Mouse (Mus musculus) midbrain, embryonic 12.5 days (tissue): ENCODE measurements at regions not wholly inside any gene's neighbourhood (a gene's known extent, or its start where the extent isn't known, plus 50 kb on each side); places are given as distances from the start of the nearest gene placed in this dataset.

ENCODE experiments used
- ATAC-seq: fragments of 200-750 bp; cut with Nextera tagmentation; 2 replicates; pipeline ENCODE4 v1.8.0; 2017; ENCODE audit warnings: low read depth, moderate TSS enrichment, moderate library complexity; ENCODE audit not compliant: low FRiP score
- H3K27ac ChIP-seq: fragments of 300-500 bp; sonication (generic); replicated peaks from 2 replicates; pipeline ENCODE4 v1.5.1; 2016; ENCODE audit warnings: mild to moderate bottlenecking
- H3K27me3 ChIP-seq: fragments of 300-500 bp; sonication (generic); 2 replicates; pipeline ENCODE4 v1.6.1; 2016; ENCODE audit warnings: mild to moderate bottlenecking
- H3K36me3 ChIP-seq: fragments of 300-500 bp; sonication (generic); 2 replicates; pipeline ENCODE4 v1.6.1; 2016
- H3K4me1 ChIP-seq: fragments of 300-500 bp; sonication (generic); 2 replicates; pipeline ENCODE4 v1.6.1; 2016
- H3K4me2 ChIP-seq: fragments of 300-500 bp; sonication (generic); replicated peaks from 2 replicates; pipeline ENCODE4 v1.6.1; 2016; ENCODE audit warnings: mild to moderate bottlenecking, moderate library complexity
- H3K4me3 ChIP-seq: fragments of 300-500 bp; sonication (generic); 2 replicates; pipeline ENCODE4 v1.5.1; 2016; ENCODE audit warnings: mild to moderate bottlenecking
- H3K9ac ChIP-seq: fragments of 300-500 bp; sonication (generic); replicated peaks from 2 replicates; pipeline ENCODE4 v1.6.1; 2016; ENCODE audit warnings: mild to moderate bottlenecking, moderate library complexity
- H3K9me3 ChIP-seq: fragments of 300-500 bp; sonication (generic); 2 replicates; pipeline ENCODE4 v1.6.1; 2016; ENCODE audit warnings: mild to moderate bottlenecking
- WGBS: fragments of 180-500 bp; shearing (Covaris S2); methylation state at CpG from one replicate; pipeline ENCODE4 v1.1.7; 2016; 5-methylcytosine and 5-hydroxymethylcytosine counted together

DNA sequence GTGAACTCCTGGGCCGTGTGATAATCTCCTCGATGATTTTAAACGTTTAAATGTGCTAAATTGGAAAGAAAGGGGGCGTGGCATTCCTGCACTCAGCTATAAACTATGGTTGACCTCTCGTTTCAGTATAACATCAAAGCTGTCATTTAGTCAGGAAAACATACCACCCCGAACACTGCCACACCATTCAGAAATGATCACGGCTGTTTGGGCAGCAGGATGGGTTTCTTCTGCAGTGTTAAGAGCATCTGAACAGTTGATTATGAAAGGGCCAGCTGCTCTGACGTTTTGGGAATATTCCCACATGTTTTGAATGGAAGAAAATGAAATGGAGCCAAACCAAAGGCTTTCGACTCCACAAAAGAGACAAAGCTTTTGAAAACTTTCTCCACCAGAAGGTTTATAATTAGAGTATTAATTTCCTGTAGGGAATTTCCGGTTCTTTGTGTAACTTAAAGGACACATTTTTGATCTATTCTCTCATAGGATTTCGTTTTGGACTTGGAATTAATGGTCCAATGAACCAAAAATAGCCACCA is 85.5 kb upstream of the Arhgap24 start:
- Histone ChIP-seq H3K27me3 (no peaks in the 10 kb centered on the region), H3K4me1 (no peaks in the 10 kb centered on the region), H3K36me3 (no peaks in the 10 kb centered on the region), H3K4me3 (no peak overlapping the region), H3K27ac (no peak overlapping the region), H3K9ac (no peak overlapping the region), H3K9me3 (no peaks in the 10 kb centered on the region), H3K4me2 (no peak overlapping the region)
- no peak for ATAC-seq
- 71% methylated on average over 11 of the region's 11 CpGs for whole genome bisulfite sequencing

DNA sequence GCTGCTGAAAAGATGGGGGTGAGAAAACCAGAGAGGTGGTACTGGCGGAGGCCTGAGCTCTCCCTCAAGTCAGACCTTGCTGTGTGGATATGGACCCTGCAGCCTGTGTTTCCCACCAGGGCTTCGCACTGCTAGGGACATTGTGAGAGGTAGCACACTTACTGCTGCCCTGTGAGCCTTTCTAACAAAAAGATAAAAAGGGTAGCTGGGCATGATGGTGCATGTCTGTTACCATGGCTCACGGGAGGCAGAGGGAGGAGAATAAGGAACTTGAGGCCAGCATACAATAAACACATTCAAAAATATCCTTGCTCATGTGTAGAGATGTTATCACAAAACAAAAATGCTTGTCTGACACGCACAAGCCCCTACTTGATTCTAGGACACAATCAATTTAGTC is 82.2 kb upstream of the Arhgap24 start:
- no peak for ATAC-seq
- H3K9ac ChIP-seq, result no peak overlapping the region
- H3K27ac ChIP-seq, result no peak overlapping the region
- H3K4me2 ChIP-seq, result no peak overlapping the region
- H3K27me3 ChIP-seq, result no peaks in the 10 kb centered on the region
- 86% methylated on average over 4 of the region's 4 CpGs for WGBS
- no peaks in the 10 kb centered on the region for H3K36me3 ChIP-seq
- no peaks in the 10 kb centered on the region for H3K4me1 ChIP-seq
- H3K4me3 ChIP-seq, result no peak overlapping the region
- H3K9me3 ChIP-seq, result no peaks in the 10 kb centered on the region

DNA sequence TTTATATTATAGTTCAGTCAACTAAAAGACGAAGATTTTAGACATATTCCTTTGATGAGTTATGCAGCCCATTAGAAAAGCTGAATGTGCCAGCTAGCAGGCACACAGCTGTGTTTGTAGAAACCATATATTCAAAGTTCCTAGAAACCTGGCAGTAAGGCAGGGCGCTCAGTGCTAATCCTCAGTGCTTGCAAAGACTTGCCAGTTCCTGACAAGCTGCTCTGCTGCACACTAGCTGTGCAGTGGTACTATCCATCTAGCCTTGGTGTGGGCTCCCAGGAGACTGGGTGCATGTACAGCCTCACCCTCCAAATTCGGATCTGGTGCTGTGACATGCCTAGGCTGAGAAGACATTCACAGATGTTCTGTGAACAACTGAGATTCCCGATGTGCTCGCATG is 63.5 kb upstream of the Arhgap24 start:
- 89% methylated on average over 5 of the region's 5 CpGs for WGBS

DNA sequence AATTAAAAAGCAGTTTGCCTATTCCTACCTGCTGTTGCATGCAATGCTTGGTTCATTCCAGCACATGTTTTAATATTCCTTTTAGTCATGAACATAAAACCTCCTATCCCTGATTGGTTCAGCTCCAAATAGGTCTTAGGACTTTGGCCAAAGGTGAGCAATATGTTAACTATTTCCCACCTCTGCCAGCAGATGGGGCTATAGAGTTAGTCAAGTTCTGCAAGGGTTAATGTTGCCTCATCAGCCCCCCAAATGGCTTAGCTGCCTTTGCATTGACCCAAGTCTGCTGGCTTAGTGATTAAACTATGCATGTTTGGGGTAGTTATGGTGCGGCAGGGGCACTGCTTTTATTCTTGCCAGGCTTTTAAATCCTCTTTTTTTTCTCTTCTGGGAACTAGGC is 62.1 kb upstream of the Arhgap24 start:
- H3K27me3 ChIP-seq, result no peaks in the 10 kb centered on the region
- ATAC-seq, result no peak

More for the DNA sequence above, 63.5 kb upstream of the Arhgap24 start:
- Histone ChIP-seq H3K4me3 (no peak overlapping the region), H3K27ac (no peak overlapping the region), H3K9ac (no peak overlapping the region), H3K36me3 (no peaks in the 10 kb centered on the region), H3K4me2 (no peak overlapping the region), H3K9me3 (no peaks in the 10 kb centered on the region), H3K4me1 (no peaks in the 10 kb centered on the region), H3K27me3 (no peaks in the 10 kb centered on the region)
- no peak for ATAC-seq

DNA sequence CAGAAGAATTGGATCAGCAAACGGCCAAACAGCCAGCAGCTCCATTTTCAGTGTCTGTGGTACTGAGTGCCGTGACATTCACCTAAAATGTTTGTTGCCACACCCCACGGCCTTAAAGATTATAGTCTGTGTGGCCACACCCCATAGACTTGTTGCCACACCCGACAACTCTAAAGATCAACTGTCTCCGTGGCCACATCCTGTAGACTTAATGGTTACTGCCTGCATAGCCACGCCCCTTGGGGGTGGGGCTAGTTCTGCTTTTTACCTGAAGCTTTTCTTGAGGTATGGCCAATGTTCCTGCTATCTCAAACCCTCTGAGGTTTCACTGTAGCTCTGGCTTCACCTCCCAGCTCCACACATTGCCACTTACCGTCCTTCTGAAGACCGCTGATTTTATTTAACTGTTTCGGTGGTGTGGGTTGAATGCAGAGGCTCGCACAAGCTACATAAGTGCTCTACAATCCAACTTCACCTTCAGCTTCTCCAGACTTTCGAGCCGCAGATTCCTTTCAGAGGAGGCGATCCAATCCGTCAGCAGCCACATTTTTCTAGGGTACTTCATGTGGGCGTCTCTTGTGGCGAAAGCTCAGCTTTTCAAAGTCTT is 56.5 kb upstream of the Arhgap24 start:
- Histone ChIP-seq H3K27ac (no peak overlapping the region), H3K4me1 (no peaks in the 10 kb centered on the region), H3K27me3 (no peaks in the 10 kb centered on the region), H3K36me3 (no peaks in the 10 kb centered on the region), H3K4me2 (no peak overlapping the region), H3K9me3 (no peaks in the 10 kb centered on the region), H3K4me3 (no peak overlapping the region), H3K9ac (no peak overlapping the region)
- 88% methylated on average over 16 of the region's 16 CpGs for WGBS
- no peak for ATAC-seq

More for the DNA sequence above, 62.1 kb upstream of the Arhgap24 start:
- Histone ChIP-seq H3K9me3 (no peaks in the 10 kb centered on the region), H3K9ac (no peak overlapping the region), H3K27ac (no peak overlapping the region), H3K4me3 (no peak overlapping the region), H3K36me3 (no peaks in the 10 kb centered on the region), H3K4me2 (no peak overlapping the region), H3K4me1 (no peaks in the 10 kb centered on the region)
- WGBS, result 45% methylated on average over 1 of the region's 1 CpGs

DNA sequence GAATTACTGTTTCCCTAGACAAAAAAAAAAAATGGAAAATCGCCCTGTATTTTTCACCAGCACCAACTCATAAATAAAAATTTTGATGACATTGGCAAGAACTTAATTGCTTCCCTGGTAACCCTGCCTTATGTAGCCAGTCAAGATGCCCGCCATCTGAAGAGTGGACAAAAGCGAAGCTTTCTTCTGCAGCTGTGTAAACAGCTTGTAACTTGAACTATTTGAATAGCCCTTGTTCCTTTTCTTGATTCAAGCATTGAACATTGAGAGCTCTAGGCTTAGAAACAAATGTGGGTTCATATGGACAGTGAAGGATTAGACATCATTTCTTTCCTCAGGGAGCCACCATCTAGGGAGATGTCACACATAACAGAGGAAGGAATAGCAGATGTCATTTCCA is 52.9 kb upstream of the Arhgap24 start:
- ATAC-seq, result no peak
- Histone ChIP-seq H3K4me3 (no peak overlapping the region), H3K9me3 (no peaks in the 10 kb centered on the region), H3K27me3 (no peaks in the 10 kb centered on the region), H3K27ac (no peak overlapping the region), H3K9ac (no peak overlapping the region), H3K4me2 (no peak overlapping the region), H3K36me3 (no peaks in the 10 kb centered on the region), H3K4me1 (no peaks in the 10 kb centered on the region)
- 76% methylated on average over 3 of the region's 3 CpGs for WGBS
